12 mouse cellular contexts compared by ENCODE assay signal in the genomic region with DNA sequence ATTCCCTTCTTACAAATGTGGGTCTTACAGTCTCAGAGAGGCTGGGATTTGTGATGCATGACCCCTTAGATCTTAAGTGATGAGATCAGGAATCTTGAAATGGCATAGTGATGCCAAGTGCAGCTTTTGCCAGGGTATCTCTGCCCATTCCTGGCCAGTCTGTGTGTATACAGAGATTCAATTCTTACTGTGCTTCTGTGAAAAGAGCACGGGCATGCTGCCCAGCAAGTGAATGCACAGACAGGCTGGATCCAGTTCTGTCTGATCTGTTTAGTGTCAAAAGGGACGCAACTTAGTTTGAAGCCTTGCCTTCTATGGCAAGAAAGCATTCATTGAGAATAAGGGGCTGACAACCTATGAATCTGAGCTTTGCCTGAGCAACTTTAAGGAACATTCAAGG.
A peak's percentile ranks its signal among the peaks of the same experiment; 100 is the strongest.
DNase-seq lines count a peak whose midpoint lies in the region; ATAC-seq lines count a peak whose summit lies in the region.
"Had no signal": no experiment of that assay in that cellular context is flagged by ENCODE, and none has a peak within 500 bp of the region (broad histone marks: within the 10 kb centered on the region; RNA-seq: fewer than 3 reads in every experiment).

No protein-coding gene starts in this region.

- H3K36me3 ChIP-seq in hindbrain, embryonic 16.5 days (ENCODE audit: control insufficient read depth, insufficient read depth, low read length) = no peaks in the 10 kb centered on the region
- no peaks in the 10 kb centered on the region for H3K36me3 ChIP-seq in heart, embryonic 11.5 days (ENCODE audit: control insufficient read depth, insufficient read depth, low read length)
- H3K36me3 ChIP-seq: heart, embryonic 12.5 days; limb, embryonic 15.5 days had no signal

- WGBS in hindbrain, embryonic 16.5 days = 64% methylated on average over 2 of the region's 2 CpGs
- 73% methylated on average over 2 of the region's 2 CpGs for WGBS in heart, embryonic 11.5 days (ENCODE audit: insufficient replicate concordance)

- peak; percentile 26 to 38 for DNase-seq in left cerebral cortex, postnatal 14 days (ENCODE audit: low spot score in 2 of 2)
- no peak for DNase-seq in left cerebral cortex, postnatal 36 days (ENCODE audit: low spot score in 2 of 2)
- peak; percentile 59 for DNase-seq in cerebellum, adult 8-10 months
- DNase-seq in right cerebral cortex, postnatal 14 days = peak; percentile 16
- DNase-seq in kidney, postnatal 4 days = no peak
- DNase-seq: kidney, postnatal 14 days; thymus, postnatal 4 days had no signal

- peak; percentile 95 for ATAC-seq in hindbrain, embryonic 16.5 days
- no peak for ATAC-seq in heart, embryonic 11.5 days (replicated peaks; ENCODE audit: insufficient number of reproducible peaks, low FRiP score, low TSS enrichment)

- no peak overlapping the region for H3K4me2 ChIP-seq in hindbrain, embryonic 16.5 days (ENCODE audit: low read length)
- no peak overlapping the region for H3K4me2 ChIP-seq in heart, embryonic 11.5 days
- H3K4me2 ChIP-seq: heart, embryonic 12.5 days; limb, embryonic 15.5 days had no signal

- H3K4me1 ChIP-seq in hindbrain, embryonic 16.5 days (ENCODE audit: control insufficient read depth, insufficient read depth, low read depth, low read length) = no peaks in the 10 kb centered on the region
- no peaks in the 10 kb centered on the region for H3K4me1 ChIP-seq in heart, embryonic 11.5 days (ENCODE audit: control insufficient read depth, insufficient read depth, low read length)
- H3K4me1 ChIP-seq: heart, embryonic 12.5 days; limb, embryonic 15.5 days; megakaryocyte, embryonic 14.5 days had no signal

- H3K27me3 ChIP-seq in hindbrain, embryonic 16.5 days (replicated peaks; ENCODE audit: control insufficient read depth, insufficient read depth, low read length) = no peaks in the 10 kb centered on the region
- no peaks in the 10 kb centered on the region for H3K27me3 ChIP-seq in heart, embryonic 11.5 days (ENCODE audit: control insufficient read depth, insufficient read depth, low read length)
- H3K27me3 ChIP-seq: heart, embryonic 12.5 days; limb, embryonic 15.5 days; megakaryocyte, embryonic 14.5 days had no signal

- intact Hi-C loops in left cerebral cortex, postnatal 14 days (cut with DNase I) = no loop called here
- intact Hi-C loops in left cerebral cortex, postnatal 36 days (cut with DNase I) = no loop called here

- H3K27ac ChIP-seq in hindbrain, embryonic 16.5 days (ENCODE audit: low read depth, low read length) = peak overlapping the region; percentile 34; the same call in 1 of the 2 replicates
- no peak overlapping the region for H3K27ac ChIP-seq in heart, embryonic 11.5 days (ENCODE audit: low read depth, low read length)
- H3K27ac ChIP-seq: limb, embryonic 15.5 days had no signal

- H3K4me3 ChIP-seq in hindbrain, embryonic 16.5 days (ENCODE audit: low read length) = no peak overlapping the region
- H3K4me3 ChIP-seq in heart, embryonic 11.5 days (ENCODE audit: low read depth, low read length) = no peak overlapping the region
- H3K4me3 ChIP-seq: heart, embryonic 12.5 days; limb, embryonic 15.5 days; megakaryocyte, embryonic 14.5 days had no signal

- no peaks in the 10 kb centered on the region for H3K9me3 ChIP-seq in hindbrain, embryonic 16.5 days (ENCODE audit: control insufficient read depth, low read length)
- H3K9me3 ChIP-seq in heart, embryonic 11.5 days (replicated peaks; ENCODE audit: control insufficient read depth, low read length) = no peaks in the 10 kb centered on the region
- H3K9me3 ChIP-seq: heart, embryonic 12.5 days; limb, embryonic 15.5 days had no signal

- H3K9ac ChIP-seq in hindbrain, embryonic 16.5 days (ENCODE audit: low read depth, low read length) = no peak overlapping the region
- no peak overlapping the region for H3K9ac ChIP-seq in heart, embryonic 11.5 days (ENCODE audit: low read depth, low read length)
- H3K9ac ChIP-seq: heart, embryonic 12.5 days; limb, embryonic 15.5 days had no signal

Comparison
In these comparisons a context has a peak if more than half of its experiments do, and no peak if none do; other contexts are left out.
1. DNase-seq: peak in left cerebral cortex, postnatal 14 days (2 of 2), cerebellum, adult 8-10 months (single experiment) and right cerebral cortex, postnatal 14 days (single experiment); none in left cerebral cortex, postnatal 36 days (0 of 2) and kidney, postnatal 4 days (0 of 2).